Mouse (Mus musculus): ENCODE results near the gene Sde2. TPM values are rescaled to one million over a fixed set of nuclear protein-coding genes. Genes with fewer than 3 reads are reported as not detected.

Sde2 gene
- total RNA-seq, 1 experiment = 39.6 TPM

DNA sequence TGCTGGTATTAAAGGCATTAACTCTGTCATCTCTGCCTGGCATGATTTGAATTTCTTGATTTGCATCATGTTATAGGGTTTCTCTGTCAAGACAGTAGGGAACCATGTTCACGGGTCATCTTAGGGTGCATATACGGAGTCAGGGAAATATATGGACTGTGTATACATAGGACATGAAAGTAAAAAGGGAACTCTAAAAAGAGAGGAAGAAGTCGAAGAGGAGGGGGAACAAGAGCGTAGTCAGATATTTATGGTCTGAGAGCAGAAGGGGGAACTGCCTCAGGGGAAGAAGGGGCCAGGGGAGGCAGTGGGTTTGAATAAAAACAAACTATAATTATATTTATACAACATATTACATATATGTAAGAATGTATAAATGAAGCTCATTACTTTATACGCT lies 28.7 kb upstream of the Sde2 start:
- Histone ChIP-seq H3K9me3 (ENCODE audit: control insufficient read depth, insufficient read depth, low read depth, low read length) (no peaks in the 10 kb centered on the region), H3K4me1 (ENCODE audit: control insufficient read depth in 2 of 2, insufficient read depth in 2 of 2, low read length in 2 of 2, poor library complexity in 1 of 2) (peaks cover 0 to 6% of the 10 kb centered on the region in 2 experiments; a peak in 2 of 4 replicates), H3K4me3 (ENCODE audit: insufficient read depth in 1 of 2, low read depth in 1 of 2, low read length in 2 of 2, poor library complexity in 1 of 2, severe bottlenecking in 1 of 2) (no peak overlapping the region), H3K27ac (ENCODE audit: insufficient read depth, low read depth, low read length, poor library complexity, severe bottlenecking) (no peak overlapping the region), H3K9ac (ENCODE audit: insufficient read depth, low read depth, low read length, poor library complexity, severe bottlenecking) (no peak overlapping the region), H3K36me3 (ENCODE audit: control insufficient read depth, insufficient read depth, low read length, poor library complexity, severe bottlenecking) (no peaks in the 10 kb centered on the region)
- in situ Hi-C loops (cut with MboI; ENCODE audit: low sequenced_read_pairs in 2 of 2, unreplicated experiment in 2 of 2) = no loop called here
- no peak for DNase-seq (ENCODE audit: low read depth, low spot score)
- TF ChIP-seq CHD2 (IDR thresholded peaks at IDR 0.05; ENCODE audit: low read depth, low read length) (no peak), ZC3H11A (IDR thresholded peaks at IDR 0.05; ENCODE audit: borderline replicate concordance, low read depth, low read length) (no peak), MAFK (IDR thresholded peaks at IDR 0.05; ENCODE audit: insufficient read depth, low read depth, low read length) (no peak), HCFC1 (IDR thresholded peaks at IDR 0.05; ENCODE audit: borderline replicate concordance, insufficient read depth, low read length) (no peak), ZNF384 (IDR thresholded peaks at IDR 0.05; ENCODE audit: low read depth, low read length) (no peak)

DNA sequence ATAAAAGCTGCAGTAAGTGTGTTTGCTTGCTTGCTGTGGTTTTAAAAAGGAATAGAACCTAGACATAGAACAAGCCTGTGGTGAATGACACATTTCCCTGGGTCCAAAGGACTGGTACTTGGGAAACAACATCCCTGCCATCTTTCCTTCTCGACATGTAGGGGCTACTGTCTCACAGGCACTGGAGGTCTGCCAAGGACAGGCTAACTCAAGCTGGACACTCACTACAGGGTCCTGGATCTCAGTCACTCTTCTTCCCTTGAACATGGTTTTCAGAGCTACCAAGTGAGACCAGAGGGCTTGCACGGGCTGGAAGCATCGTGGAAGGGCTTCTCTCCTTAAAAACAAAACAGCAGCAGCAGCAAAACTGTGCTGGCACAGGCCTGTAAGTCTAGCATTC lies 27.2 kb upstream of the Sde2 start:
- in situ Hi-C loops (cut with MboI; ENCODE audit: low sequenced_read_pairs in 2 of 2, unreplicated experiment in 2 of 2) = no loop called here
- Histone ChIP-seq H3K9me3 (ENCODE audit: control insufficient read depth, insufficient read depth, low read depth, low read length) (no peaks in the 10 kb centered on the region), H3K36me3 (ENCODE audit: control insufficient read depth, insufficient read depth, low read length, poor library complexity, severe bottlenecking) (no peaks in the 10 kb centered on the region), H3K9ac (ENCODE audit: insufficient read depth, low read depth, low read length, poor library complexity, severe bottlenecking) (no peak overlapping the region), H3K27ac (ENCODE audit: insufficient read depth, low read depth, low read length, poor library complexity, severe bottlenecking) (no peak overlapping the region), H3K4me1 (ENCODE audit: control insufficient read depth in 2 of 2, insufficient read depth in 2 of 2, low read length in 2 of 2, poor library complexity in 1 of 2) (no peaks in the 10 kb centered on the region), H3K4me3 (ENCODE audit: insufficient read depth in 1 of 2, low read depth in 1 of 2, low read length in 2 of 2, poor library complexity in 1 of 2, severe bottlenecking in 1 of 2) (no peak overlapping the region)
- TF ChIP-seq CHD2 (IDR thresholded peaks at IDR 0.05; ENCODE audit: low read depth, low read length) (no peak), ZNF384 (IDR thresholded peaks at IDR 0.05; ENCODE audit: low read depth, low read length) (no peak), ZC3H11A (IDR thresholded peaks at IDR 0.05; ENCODE audit: borderline replicate concordance, low read depth, low read length) (no peak), HCFC1 (IDR thresholded peaks at IDR 0.05; ENCODE audit: borderline replicate concordance, insufficient read depth, low read length) (no peak), MAFK (IDR thresholded peaks at IDR 0.05; ENCODE audit: insufficient read depth, low read depth, low read length) (no peak)
- DNase-seq (ENCODE audit: low read depth, low spot score) = no peak

DNA sequence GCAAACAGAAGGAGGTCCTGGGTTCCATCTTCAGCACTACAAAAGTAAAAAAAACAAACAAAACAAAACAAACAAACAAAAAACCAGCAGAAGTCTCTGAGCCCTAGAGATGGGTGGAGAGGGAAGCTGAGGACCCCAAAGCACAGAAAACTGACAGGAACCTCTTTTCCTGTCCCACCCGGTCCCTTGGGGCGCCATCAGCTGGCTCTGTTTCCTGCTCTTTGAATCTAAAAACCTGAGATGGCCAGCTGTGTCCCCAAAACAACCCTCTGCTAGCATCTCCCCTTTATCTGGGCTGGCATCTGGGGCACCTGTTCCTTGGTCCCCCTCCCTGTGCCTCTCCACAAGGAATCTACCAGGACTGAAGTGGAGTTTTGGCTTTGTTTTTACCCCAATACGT lies 26.2 kb upstream of the Sde2 start:
- Histone ChIP-seq H3K27ac (ENCODE audit: insufficient read depth, low read depth, low read length, poor library complexity, severe bottlenecking) (no peak overlapping the region), H3K4me3 (ENCODE audit: insufficient read depth in 1 of 2, low read depth in 1 of 2, low read length in 2 of 2, poor library complexity in 1 of 2, severe bottlenecking in 1 of 2) (no peak overlapping the region), H3K9me3 (ENCODE audit: control insufficient read depth, insufficient read depth, low read depth, low read length) (no peaks in the 10 kb centered on the region), H3K9ac (ENCODE audit: insufficient read depth, low read depth, low read length, poor library complexity, severe bottlenecking) (no peak overlapping the region), H3K4me1 (ENCODE audit: control insufficient read depth in 2 of 2, insufficient read depth in 2 of 2, low read length in 2 of 2, poor library complexity in 1 of 2) (peaks cover 0 to 3% of the 10 kb centered on the region in 2 experiments; a peak in 1 of 4 replicates), H3K36me3 (ENCODE audit: control insufficient read depth, insufficient read depth, low read length, poor library complexity, severe bottlenecking) (no peaks in the 10 kb centered on the region)
- in situ Hi-C loops (cut with MboI; ENCODE audit: low sequenced_read_pairs in 2 of 2, unreplicated experiment in 2 of 2) = no loop called here
- no peak for TF ChIP-seq CHD2 (IDR thresholded peaks at IDR 0.05; ENCODE audit: low read depth, low read length)
- TF ChIP-seq MAFK (IDR thresholded peaks at IDR 0.05; ENCODE audit: insufficient read depth, low read depth, low read length) = no peak
- TF ChIP-seq HCFC1 (IDR thresholded peaks at IDR 0.05; ENCODE audit: borderline replicate concordance, insufficient read depth, low read length) = no peak
- no peak for TF ChIP-seq ZC3H11A (IDR thresholded peaks at IDR 0.05; ENCODE audit: borderline replicate concordance, low read depth, low read length)
- TF ChIP-seq ZNF384 (IDR thresholded peaks at IDR 0.05; ENCODE audit: low read depth, low read length) = no peak
- DNase-seq (ENCODE audit: low read depth, low spot score) = no peak

DNA sequence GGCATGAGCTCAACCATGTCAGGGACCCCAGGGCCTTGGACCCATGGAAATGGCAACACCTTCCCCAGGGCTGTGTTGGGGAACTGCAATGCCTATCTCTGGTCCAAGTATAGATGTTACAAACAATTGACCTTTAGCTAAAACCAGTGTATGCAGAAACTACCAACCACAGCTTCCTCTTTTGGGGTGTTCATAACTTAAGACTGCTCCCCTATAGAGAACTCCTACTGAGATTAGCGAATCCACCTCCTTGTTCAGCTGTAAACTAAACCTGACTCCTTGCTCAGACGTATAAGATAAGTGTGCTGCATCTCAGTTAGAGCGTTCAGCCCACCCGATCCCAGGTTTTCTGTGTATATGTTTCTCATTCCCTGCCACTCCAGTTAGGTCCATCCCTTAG lies 24.3 kb upstream of the Sde2 start:
- DNase-seq (ENCODE audit: low read depth, low spot score) = no peak
- in situ Hi-C loops (cut with MboI; ENCODE audit: low sequenced_read_pairs in 2 of 2, unreplicated experiment in 2 of 2) = no loop called here
- H3K4me3 ChIP-seq (ENCODE audit: insufficient read depth in 1 of 2, low read depth in 1 of 2, low read length in 2 of 2, poor library complexity in 1 of 2, severe bottlenecking in 1 of 2) = no peak overlapping the region

More for the DNA sequence above, 24.3 kb upstream of the Sde2 start:
- peaks cover 0 to 7% of the 10 kb centered on the region in 2 experiments; a peak in 1 of 4 replicates for H3K4me1 ChIP-seq (ENCODE audit: control insufficient read depth in 2 of 2, insufficient read depth in 2 of 2, low read length in 2 of 2, poor library complexity in 1 of 2)
- H3K9me3 ChIP-seq (ENCODE audit: control insufficient read depth, insufficient read depth, low read depth, low read length) = no peaks in the 10 kb centered on the region
- H3K36me3 ChIP-seq (ENCODE audit: control insufficient read depth, insufficient read depth, low read length, poor library complexity, severe bottlenecking) = no peaks in the 10 kb centered on the region
- H3K27ac ChIP-seq (ENCODE audit: insufficient read depth, low read depth, low read length, poor library complexity, severe bottlenecking) = no peak overlapping the region
- H3K9ac ChIP-seq (ENCODE audit: insufficient read depth, low read depth, low read length, poor library complexity, severe bottlenecking) = no peak overlapping the region
- TF ChIP-seq CHD2 (IDR thresholded peaks at IDR 0.05; ENCODE audit: low read depth, low read length) = no peak
- TF ChIP-seq MAFK (IDR thresholded peaks at IDR 0.05; ENCODE audit: insufficient read depth, low read depth, low read length) = no peak
- no peak for TF ChIP-seq HCFC1 (IDR thresholded peaks at IDR 0.05; ENCODE audit: borderline replicate concordance, insufficient read depth, low read length)
- TF ChIP-seq ZNF384 (IDR thresholded peaks at IDR 0.05; ENCODE audit: low read depth, low read length) = no peak
- TF ChIP-seq ZC3H11A (IDR thresholded peaks at IDR 0.05; ENCODE audit: borderline replicate concordance, low read depth, low read length) = no peak
